Mouse (Mus musculus) liver, embryonic 11.5 days (tissue): Measurements from ENCODE around the gene Cby1. TPM values are rescaled to one million over a fixed set of nuclear protein-coding genes. Genes with fewer than 3 reads are reported as not detected.
A peak's percentile ranks its signal among the peaks of the same experiment; 100 is the strongest.

Source experiments
- ATAC-seq: fragments of 200-750 bp; cut with Nextera tagmentation; replicated peaks from 2 replicates; pipeline ENCODE4 v1.8.0; 2017; ENCODE audit warnings: moderate number of reproducible peaks, mild to moderate bottlenecking, moderate TSS enrichment, moderate library complexity; ENCODE audit not compliant: low FRiP score
- DNase-seq: peaks from one replicate; pipeline ENCODE4 v3.0.0-alpha.2; 2017; ENCODE audit warnings: low spot score
- H3K27ac ChIP-seq: fragments of 300-500 bp; sonication (generic); 2 replicates; pipeline ENCODE4 v1.5.1; 2014; ENCODE audit warnings: mild to moderate bottlenecking, low read depth, low read length, control low read depth
- H3K27me3 ChIP-seq: fragments of 300-500 bp; sonication (generic); replicated peaks from 2 replicates; pipeline ENCODE4 v1.6.1; 2014; ENCODE audit warnings: low read length, mixed read lengths; ENCODE audit not compliant: control insufficient read depth, insufficient read depth
- H3K36me3 ChIP-seq: fragments of 300-500 bp; sonication (generic); 2 replicates; pipeline ENCODE4 v1.6.1; 2014; ENCODE audit warnings: mild to moderate bottlenecking, low read length, moderate library complexity, mixed read lengths; ENCODE audit not compliant: control insufficient read depth, insufficient read depth
- H3K4me1 ChIP-seq: fragments of 300-500 bp; sonication (generic); replicated peaks from 2 replicates; pipeline ENCODE4 v1.6.1; 2014; ENCODE audit warnings: low read length, mixed read lengths; ENCODE audit not compliant: control insufficient read depth, insufficient read depth
- H3K4me2 ChIP-seq: fragments of 300-500 bp; sonication (generic); 2 replicates; pipeline ENCODE4 v1.6.1; 2014; ENCODE audit warnings: mild to moderate bottlenecking, control low read depth, moderate library complexity
- H3K4me3 ChIP-seq: fragments of 300-500 bp; sonication (generic); 2 replicates; pipeline ENCODE4 v1.5.1; 2014; ENCODE audit warnings: low read depth, low read length, control low read depth
- H3K9ac ChIP-seq: fragments of 300-500 bp; sonication (generic); 2 replicates; pipeline ENCODE4 v1.6.1; 2014; ENCODE audit warnings: low read depth, low read length, control low read depth
- H3K9me3 ChIP-seq: fragments of 300-500 bp; sonication (generic); 2 replicates; pipeline ENCODE4 v1.6.1; 2016; ENCODE audit warnings: low read length, inconsistent platforms, mixed read lengths; ENCODE audit not compliant: control insufficient read depth
- WGBS: fragments of 180-500 bp; shearing (Covaris S2); extraction: QIAGEN DNeasy Blood & Tissue Kit; methylation state at CpG from one replicate; pipeline ENCODE4 v1.1.7; 2014; 5-methylcytosine and 5-hydroxymethylcytosine counted together
- polyA plus RNA-seq: library from polyadenylated mRNA; unstranded; fragments of >200 nt; fragmentation: Nextera tagmentation; extraction: Ambion mirVana; gene quantifications from 2 replicates; pipeline ENCODE4 v1.2.1, GENCODE M21; 2014

Gene Cby1
- polyA plus RNA-seq, 1 experiment from 2014 or later, result 32.9 TPM

- Histone ChIP-seq H3K36me3 (peaks cover 9% of the 10 kb centered on the region; the same call in 1 of the 2 replicates), H3K27ac (peak overlapping the region; percentile 19; the same call in 1 of the 2 replicates), H3K9ac (no peak overlapping the region; the same call in 1 of the 2 replicates), H3K27me3 (no peaks in the 10 kb centered on the region), H3K4me3 (no peak overlapping the region), H3K4me2 (no peak overlapping the region; the same call in 1 of the 2 replicates), H3K9me3 (no peaks in the 10 kb centered on the region), H3K4me1 (peaks cover 46% of the 10 kb centered on the region)
- DNase-seq (no peak), ATAC-seq (no peak)
- WGBS, result 69% methylated on average over 9 of the region's 9 CpGs
Observed at GRCm38 (mm10) chr15:79697558-79698187, 38.7 kb downstream of the Cby1 start.

- DNase-seq, result no peak
- Histone ChIP-seq H3K9me3 (no peaks in the 10 kb centered on the region), H3K4me3 (no peak overlapping the region), H3K27ac (no peak overlapping the region), H3K4me1 (no peaks in the 10 kb centered on the region), H3K27me3 (no peaks in the 10 kb centered on the region), H3K36me3 (peaks cover 12% of the 10 kb centered on the region; the same call in 1 of the 2 replicates), H3K4me2 (no peak overlapping the region), H3K9ac (no peak overlapping the region)
- no peak for ATAC-seq
- WGBS, result 82% methylated on average over 17 of the region's 17 CpGs
Observed at GRCm38 (mm10) chr15:79706603-79707214, 47.7 kb downstream of the Cby1 start.

- ATAC-seq, result no peak
Observed at GRCm38 (mm10) chr15:79708229-79708822, 49.3 kb downstream of the Cby1 start.

GRCm38 (mm10) chr15:79715646-79716045 lies 56.6 kb downstream of the Cby1 start:
- no peak for ATAC-seq
- Histone ChIP-seq H3K9me3 (no peaks in the 10 kb centered on the region), H3K4me3 (no peak overlapping the region), H3K27me3 (no peaks in the 10 kb centered on the region), H3K4me1 (no peaks in the 10 kb centered on the region), H3K9ac (no peak overlapping the region), H3K36me3 (peaks cover 47% of the 10 kb centered on the region), H3K4me2 (no peak overlapping the region), H3K27ac (no peak overlapping the region)
- WGBS, result 94% methylated on average over 7 of the region's 7 CpGs
- DNase-seq, result no peak

More at GRCm38 (mm10) chr15:79708229-79708822, 49.3 kb downstream of the Cby1 start:
- H3K36me3 ChIP-seq, result peaks cover 15% of the 10 kb centered on the region
- H3K4me3 ChIP-seq, result no peak overlapping the region
- no peaks in the 10 kb centered on the region for H3K9me3 ChIP-seq
- 87% methylated on average over 5 of the region's 5 CpGs for WGBS
- H3K9ac ChIP-seq, result no peak overlapping the region
- H3K4me2 ChIP-seq, result no peak overlapping the region
- no peak for DNase-seq
- no peak overlapping the region for H3K27ac ChIP-seq
- no peaks in the 10 kb centered on the region for H3K4me1 ChIP-seq
- H3K27me3 ChIP-seq, result no peaks in the 10 kb centered on the region

GRCm38 (mm10) chr15:79716710-79717109 lies 57.7 kb downstream of the Cby1 start:
- Histone ChIP-seq H3K36me3 (peaks cover 48% of the 10 kb centered on the region), H3K9ac (no peak overlapping the region), H3K9me3 (no peaks in the 10 kb centered on the region), H3K27me3 (no peaks in the 10 kb centered on the region), H3K4me2 (no peak overlapping the region), H3K27ac (0 out of 2 replicates have a peak overlapping the region, but pooled peaks have one; percentile 5), H3K4me3 (no peak overlapping the region), H3K4me1 (no peaks in the 10 kb centered on the region)
- ATAC-seq (no peak), DNase-seq (no peak)
- 93% methylated on average over 6 of the region's 6 CpGs for WGBS

Other genes with a start within 250 kb of the Cby1 start
- gene Csnk1e, start 203.6 kb upstream of the Cby1 start, polyA plus RNA-seq, result 39.2 and 42.5 TPM in 2 replicates
- not detected in 2 replicates for gene Kcnj4, start 154.0 kb upstream of the Cby1 start, polyA plus RNA-seq
- gene Kdelr3, start 142.8 kb upstream of the Cby1 start, polyA plus RNA-seq, result 9.0 and 10.8 TPM in 2 replicates
- 49.9 and 54.2 TPM in 2 replicates for gene Ddx17, start 112.5 kb upstream of the Cby1 start, polyA plus RNA-seq
- gene Dmc1, start 54.1 kb upstream of the Cby1 start, polyA plus RNA-seq, result 0.88 and 0.94 TPM in 2 replicates
- gene Fam227a, start 243 bp upstream of the Cby1 start, polyA plus RNA-seq, result 0.32 and 0.74 TPM in 2 replicates
- gene Tomm22, start 11.7 kb downstream of the Cby1 start, polyA plus RNA-seq, result 306 and 326 TPM in 2 replicates
- 25.9 and 28.3 TPM in 2 replicates for gene Josd1, start 28.7 kb downstream of the Cby1 start, polyA plus RNA-seq
- gene Gtpbp1, start 31.6 kb downstream of the Cby1 start, polyA plus RNA-seq, result 58.8 and 61.8 TPM in 2 replicates
- 2.2 and 2.5 TPM in 2 replicates for gene Sun2, start 83.3 kb downstream of the Cby1 start, polyA plus RNA-seq
- 25.0 and 28.6 TPM in 2 replicates for gene Dnal4, start 118.7 kb downstream of the Cby1 start, polyA plus RNA-seq
- gene Nptxr, start 145.6 kb downstream of the Cby1 start, polyA plus RNA-seq, result 0.27 and 0.43 TPM in 2 replicates
- not detected in 2 replicates for gene Npcd, start 175.0 kb downstream of the Cby1 start, polyA plus RNA-seq
- 16.3 and 16.8 TPM in 2 replicates for gene Cbx6, start 175.5 kb downstream of the Cby1 start, polyA plus RNA-seq
- gene Apobec3, start 232.5 kb downstream of the Cby1 start, polyA plus RNA-seq, result 72.8 and 76.7 TPM in 2 replicates